Comparison of ENCODE assay signal across 31 mouse cellular contexts in genomic region chr17:45242076-45242475, GRCm38 (mm10).
A peak's percentile ranks its signal among the peaks of the same experiment; 100 is the strongest.
DNase-seq lines count a peak whose midpoint lies in the region; ATAC-seq and TF ChIP-seq lines count a peak whose summit lies in the region.
"Had no signal": no experiment of that assay in that cellular context is flagged by ENCODE, and none has a peak within 500 bp of the region (broad histone marks: within the 10 kb centered on the region; RNA-seq: fewer than 3 reads in every experiment).

No protein-coding gene starts in this region.

- intact Hi-C loops in left cerebral cortex, adult 2 months (cut with DNase I), result no loop called here
- intact Hi-C loops in left cerebral cortex, postnatal 10 days (cut with DNase I), result no loop called here

- no peak for TF ChIP-seq CTCF in left cerebral cortex, adult 2 months (IDR thresholded peaks at IDR 0.05)
- no peak for TF ChIP-seq CTCF in embryonic fibroblast, embryonic 13.5 days (IDR thresholded peaks at IDR 0.05; ENCODE audit: borderline replicate concordance, insufficient read depth, low read length)

- H3K36me3 ChIP-seq in limb, embryonic 10.5 days, result no peaks in the 10 kb centered on the region
- no peaks in the 10 kb centered on the region for H3K36me3 ChIP-seq in forebrain, embryonic 14.5 days (ENCODE audit: control insufficient read depth, insufficient read depth, low read length)
- H3K36me3 ChIP-seq: embryonic facial prominence, embryonic 12.5 days; forebrain, embryonic 10.5 days; kidney, embryonic 15.5 days; midbrain, embryonic 13.5 days; stomach, embryonic 15.5 days had no signal

- H3K4me1 ChIP-seq in embryonic fibroblast, embryonic 13.5 days (ENCODE audit: control insufficient read depth, insufficient read depth, low read length), result peaks cover 12% of the 10 kb centered on the region
- peaks cover 27% of the 10 kb centered on the region for H3K4me1 ChIP-seq in limb, embryonic 10.5 days
- H3K4me1 ChIP-seq in forebrain, embryonic 14.5 days (ENCODE audit: control insufficient read depth, insufficient read depth, low read length), result no peaks in the 10 kb centered on the region
- H3K4me1 ChIP-seq: midbrain, embryonic 13.5 days had no signal

- 95% methylated on average over 6 of the region's 6 CpGs for WGBS in limb, embryonic 10.5 days
- WGBS in forebrain, embryonic 14.5 days, result 87% methylated on average over 6 of the region's 6 CpGs

- no peaks in the 10 kb centered on the region for H3K9me3 ChIP-seq in limb, embryonic 10.5 days (replicated peaks)
- H3K9me3 ChIP-seq in forebrain, embryonic 14.5 days (replicated peaks; ENCODE audit: control insufficient read depth, low read length), result no peaks in the 10 kb centered on the region; the same call in 1 of the 2 replicates
- H3K9me3 ChIP-seq: kidney, embryonic 15.5 days; stomach, embryonic 15.5 days had no signal

- H3K9ac ChIP-seq in forebrain, embryonic 14.5 days (ENCODE audit: low read length), result no peak overlapping the region
- H3K9ac ChIP-seq: embryonic facial prominence, embryonic 12.5 days; hindbrain, embryonic 14.5 days; kidney, embryonic 15.5 days; liver, embryonic 14.5 days; midbrain, embryonic 13.5 days; stomach, embryonic 15.5 days had no signal

- no peak overlapping the region for H3K4me3 ChIP-seq in left cerebral cortex, adult 2 months
- H3K4me3 ChIP-seq in embryonic fibroblast, embryonic 13.5 days (ENCODE audit: insufficient read depth, low read length), result no peak overlapping the region
- no peak overlapping the region for H3K4me3 ChIP-seq in limb, embryonic 10.5 days
- H3K4me3 ChIP-seq in forebrain, embryonic 14.5 days (ENCODE audit: low read depth, low read length), result no peak overlapping the region
- H3K4me3 ChIP-seq: embryonic facial prominence, embryonic 12.5 days; forebrain, embryonic 10.5 days; kidney, embryonic 15.5 days; midbrain, embryonic 13.5 days; stomach, embryonic 15.5 days had no signal

- no peak overlapping the region for H3K4me2 ChIP-seq in forebrain, embryonic 14.5 days (ENCODE audit: low read length)
- H3K4me2 ChIP-seq: embryonic facial prominence, embryonic 12.5 days; heart, embryonic 11.5 days; hindbrain, embryonic 14.5 days; kidney, embryonic 15.5 days; midbrain, embryonic 13.5 days; stomach, embryonic 15.5 days had no signal

- no peak for TF ChIP-seq POLR2A in embryonic fibroblast, embryonic 13.5 days (IDR thresholded peaks at IDR 0.05; ENCODE audit: low read depth, low read length)

- no peak overlapping the region for H3K27ac ChIP-seq in left cerebral cortex, adult 2 months
- H3K27ac ChIP-seq in embryonic fibroblast, embryonic 13.5 days (ENCODE audit: insufficient read depth, low read length), result peak overlapping the region; percentile 95
- H3K27ac ChIP-seq in limb, embryonic 10.5 days, result 0 out of 2 replicates have a peak overlapping the region, but pooled peaks have one; percentile 25
- no peak overlapping the region for H3K27ac ChIP-seq in forebrain, embryonic 14.5 days (ENCODE audit: low read depth, low read length)
- H3K27ac ChIP-seq: forebrain, embryonic 10.5 days; hindbrain, embryonic 14.5 days; liver, embryonic 14.5 days; macrophage; midbrain, embryonic 13.5 days had no signal

- ATAC-seq in frontal cortex, adult (ENCODE audit: low TSS enrichment), result peak; percentile 38; the same call in 1 of the 2 replicates
- ATAC-seq in inflammation-experienced regulatory T-cells, adult 6 months, result no peak
- no peak for ATAC-seq in forebrain, embryonic 14.5 days
- ATAC-seq: activated CD4-positive, CD25-positive, alpha-beta regulatory T cell, adult 4 months; forebrain, embryonic 16.5 days; midbrain, embryonic 13.5 days had no signal

- DNase-seq in frontal cortex, postnatal 10 days (ENCODE audit: low spot score in 2 of 2), result no peak
- peak; percentile 27 to 37 for DNase-seq in left cerebral cortex, adult 2 months (ENCODE audit: extremely low spot score in 1 of 2, low spot score in 2 of 2)
- DNase-seq in left cerebral cortex, postnatal 10 days (ENCODE audit: extremely low spot score in 1 of 2, low spot score in 2 of 2), result no peak
- DNase-seq in limb, embryonic 10.5 days (ENCODE audit: low spot score), result no peak
- no peak for DNase-seq in forebrain, embryonic 14.5 days (ENCODE audit: low spot score)
- DNase-seq: adrenal gland, adult 2 months; cerebellum, adult 8-10 months; cerebellum, postnatal 25 days; gastrocnemius, postnatal 25 days; heart, adult 18-20 months; kidney, adult 11 months; kidney, postnatal 25 days; liver; lung, adult 2 months; lung, postnatal 10 days; thymus, postnatal 14 days had no signal

- peaks cover 11% of the 10 kb centered on the region for H3K27me3 ChIP-seq in limb, embryonic 10.5 days (ENCODE audit: low read depth, poor library complexity, severe bottlenecking)
- H3K27me3 ChIP-seq in forebrain, embryonic 14.5 days (replicated peaks; ENCODE audit: control insufficient read depth, insufficient read depth, low read length), result no peaks in the 10 kb centered on the region
- H3K27me3 ChIP-seq: CH12.LX; embryonic facial prominence, embryonic 12.5 days; stomach, embryonic 15.5 days had no signal

Comparison
In these comparisons a context has a peak if more than half of its experiments do, and no peak if none do; other contexts are left out.
1. DNase-seq: peak in left cerebral cortex, adult 2 months (2 of 2); none in frontal cortex, postnatal 10 days (0 of 2), left cerebral cortex, postnatal 10 days (0 of 2), limb, embryonic 10.5 days (single experiment) and forebrain, embryonic 14.5 days (single experiment).
2. H3K27ac ChIP-seq: peak in embryonic fibroblast, embryonic 13.5 days (single experiment) and limb, embryonic 10.5 days (single experiment); none in left cerebral cortex, adult 2 months (single experiment) and forebrain, embryonic 14.5 days (single experiment).